12 mouse cellular contexts compared by ENCODE assay signal in the genomic region with DNA sequence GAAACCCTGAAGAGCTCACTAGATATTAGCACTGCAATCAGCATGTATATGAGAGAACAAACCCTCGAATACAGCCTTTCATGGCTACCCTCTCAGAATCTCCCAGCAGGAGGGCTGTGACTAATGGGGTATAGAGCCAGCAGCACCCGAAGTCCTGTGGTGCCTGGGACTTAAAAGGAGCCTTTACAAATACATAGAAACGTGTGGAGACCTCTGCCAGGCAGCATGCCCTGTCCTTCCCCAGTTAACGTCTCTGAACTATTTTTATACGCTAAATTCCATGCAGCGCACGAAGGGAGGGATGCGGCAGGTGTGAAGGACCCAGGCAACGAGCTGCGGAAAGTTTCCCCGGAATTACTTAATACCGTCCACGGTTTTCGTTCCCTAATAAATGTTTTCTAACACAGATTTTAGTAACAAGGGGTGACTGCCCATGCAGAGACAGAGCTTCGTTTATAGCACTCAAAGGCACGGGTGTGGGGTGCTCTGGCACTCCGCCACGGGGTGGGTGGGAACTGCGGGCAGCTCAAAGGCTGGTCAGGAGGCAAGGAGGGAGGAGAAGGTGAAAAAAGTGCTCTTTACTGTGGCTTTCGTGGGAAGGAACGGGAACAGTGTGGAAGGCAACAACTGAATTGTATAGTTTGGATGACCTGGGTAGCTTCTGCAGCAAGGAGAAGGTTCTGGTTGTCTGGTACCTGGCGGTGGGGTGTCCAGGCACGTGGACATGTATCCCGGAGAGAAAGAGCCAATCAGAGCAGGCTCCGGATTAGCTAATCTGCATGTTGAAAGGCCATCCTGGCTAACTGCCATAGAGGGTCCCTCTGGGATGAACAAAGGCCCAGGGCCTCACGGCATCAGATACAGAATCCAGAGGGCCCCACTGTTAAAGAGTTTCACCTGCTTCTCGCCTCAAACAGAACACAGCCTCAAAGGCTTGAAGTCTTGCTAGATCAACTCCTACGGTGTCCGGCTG.
DNase-seq lines count a peak whose midpoint lies in the region; ATAC-seq lines count a peak whose summit lies in the region.
"Had no signal": no experiment of that assay in that cellular context is flagged by ENCODE, and none has a peak within 500 bp of the region (broad histone marks: within the 10 kb centered on the region; RNA-seq: fewer than 3 reads in every experiment).

No protein-coding gene starts in this region.

- no peak for DNase-seq in forebrain, embryonic 11.5 days (ENCODE audit: low spot score)
- peak; percentile 30 for DNase-seq in left cerebral cortex, postnatal 4 days
- DNase-seq in left cerebral cortex, postnatal 36 days (ENCODE audit: low spot score in 2 of 2) = no peak
- peak; percentile 45 for DNase-seq in hindbrain, embryonic 14.5 days (ENCODE audit: low spot score)
- DNase-seq in adrenal gland, postnatal 25 days = no peak
- DNase-seq in spleen, postnatal 36 days (ENCODE audit: low spot score in 2 of 2) = no peak
- DNase-seq: kidney, adult 11 months; thymus, adult 2 months had no signal

- H3K9ac ChIP-seq in forebrain, embryonic 13.5 days = no peak overlapping the region
- H3K9ac ChIP-seq in forebrain, embryonic 11.5 days (ENCODE audit: low read length) = no peak overlapping the region
- no peak overlapping the region for H3K9ac ChIP-seq in hindbrain, embryonic 14.5 days
- no peak overlapping the region for H3K9ac ChIP-seq in midbrain, embryonic 16.5 days (ENCODE audit: low read depth, low read length)
- H3K9ac ChIP-seq: liver, embryonic 15.5 days had no signal

- peak overlapping the region; percentile 10; the same call in 1 of the 2 replicates for H3K27ac ChIP-seq in forebrain, embryonic 13.5 days
- H3K27ac ChIP-seq in forebrain, embryonic 11.5 days (ENCODE audit: low read depth, low read length) = no peak overlapping the region
- H3K27ac ChIP-seq in hindbrain, embryonic 14.5 days = peak overlapping the region; percentile 10
- H3K27ac ChIP-seq in midbrain, embryonic 16.5 days (ENCODE audit: low read length) = peak overlapping the region; percentile 51
- H3K27ac ChIP-seq: liver, embryonic 15.5 days had no signal

- ATAC-seq in forebrain, embryonic 13.5 days = peak; percentile 80
- no peak for ATAC-seq in forebrain, embryonic 11.5 days (replicated peaks; ENCODE audit: low FRiP score)
- ATAC-seq in hindbrain, embryonic 14.5 days (ENCODE audit: low FRiP score) = peak; percentile 47; the same call in 1 of the 2 replicates
- peak; percentile 76 for ATAC-seq in midbrain, embryonic 16.5 days

- WGBS in forebrain, embryonic 13.5 days = 48% methylated on average over 29 of the region's 29 CpGs
- 75% methylated on average over 29 of the region's 29 CpGs for WGBS in forebrain, embryonic 11.5 days
- 48% methylated on average over 29 of the region's 29 CpGs for WGBS in hindbrain, embryonic 14.5 days
- 40% methylated on average over 29 of the region's 29 CpGs for WGBS in midbrain, embryonic 16.5 days

- no peaks in the 10 kb centered on the region for H3K9me3 ChIP-seq in forebrain, embryonic 13.5 days (replicated peaks)
- H3K9me3 ChIP-seq in forebrain, embryonic 11.5 days (ENCODE audit: control insufficient read depth, low read length) = no peaks in the 10 kb centered on the region
- no peaks in the 10 kb centered on the region for H3K9me3 ChIP-seq in hindbrain, embryonic 14.5 days (ENCODE audit: control insufficient read depth, low read length)
- H3K9me3 ChIP-seq in midbrain, embryonic 16.5 days (replicated peaks; ENCODE audit: control insufficient read depth, low read length, poor library complexity, severe bottlenecking) = no peaks in the 10 kb centered on the region
- H3K9me3 ChIP-seq: liver, embryonic 15.5 days had no signal

- intact Hi-C loops in left cerebral cortex, postnatal 4 days (cut with DNase I) = no loop called here
- intact Hi-C loops in left cerebral cortex, postnatal 36 days (cut with DNase I) = no loop called here

- H3K4me3 ChIP-seq in forebrain, embryonic 13.5 days = no peak overlapping the region
- H3K4me3 ChIP-seq in forebrain, embryonic 11.5 days (ENCODE audit: low read depth, low read length) = no peak overlapping the region
- no peak overlapping the region for H3K4me3 ChIP-seq in hindbrain, embryonic 14.5 days (replicated peaks; ENCODE audit: low read length)
- H3K4me3 ChIP-seq in midbrain, embryonic 16.5 days (ENCODE audit: low read depth, low read length) = no peak overlapping the region
- H3K4me3 ChIP-seq: liver, embryonic 15.5 days had no signal

- H3K36me3 ChIP-seq in forebrain, embryonic 13.5 days (ENCODE audit: poor library complexity, severe bottlenecking) = peaks cover 6% of the 10 kb centered on the region; the same call in 1 of the 2 replicates
- H3K36me3 ChIP-seq in forebrain, embryonic 11.5 days (ENCODE audit: control insufficient read depth, insufficient read depth, low read length) = no peaks in the 10 kb centered on the region; the same call in 1 of the 2 replicates
- peaks cover 29% of the 10 kb centered on the region for H3K36me3 ChIP-seq in hindbrain, embryonic 14.5 days (replicated peaks; ENCODE audit: control insufficient read depth, insufficient read depth)
- H3K36me3 ChIP-seq in midbrain, embryonic 16.5 days (ENCODE audit: control insufficient read depth, insufficient read depth, low read length) = no peaks in the 10 kb centered on the region; the same call in 1 of the 2 replicates
- H3K36me3 ChIP-seq: G1E; liver, embryonic 15.5 days had no signal

- peaks cover 18% of the 10 kb centered on the region for H3K4me1 ChIP-seq in forebrain, embryonic 13.5 days
- peaks cover 2% of the 10 kb centered on the region; the same call in 1 of the 2 replicates for H3K4me1 ChIP-seq in forebrain, embryonic 11.5 days (replicated peaks; ENCODE audit: control insufficient read depth, insufficient read depth, low read length)
- peaks cover 20% of the 10 kb centered on the region for H3K4me1 ChIP-seq in hindbrain, embryonic 14.5 days (replicated peaks; ENCODE audit: control insufficient read depth, insufficient read depth, low read length)
- H3K4me1 ChIP-seq in midbrain, embryonic 16.5 days (ENCODE audit: control insufficient read depth, insufficient read depth, low read length) = peaks cover 20% of the 10 kb centered on the region
- H3K4me1 ChIP-seq: liver, embryonic 15.5 days had no signal

- H3K27me3 ChIP-seq in forebrain, embryonic 13.5 days = no peaks in the 10 kb centered on the region
- H3K27me3 ChIP-seq in forebrain, embryonic 11.5 days (ENCODE audit: control insufficient read depth, insufficient read depth, low read length) = no peaks in the 10 kb centered on the region
- H3K27me3 ChIP-seq in hindbrain, embryonic 14.5 days (ENCODE audit: control insufficient read depth, insufficient read depth, low read length) = no peaks in the 10 kb centered on the region
- H3K27me3 ChIP-seq in midbrain, embryonic 16.5 days (ENCODE audit: control insufficient read depth, insufficient read depth, low read depth, low read length) = no peaks in the 10 kb centered on the region
- H3K27me3 ChIP-seq: liver, embryonic 15.5 days had no signal

- peak overlapping the region; percentile 37 for H3K4me2 ChIP-seq in forebrain, embryonic 13.5 days
- H3K4me2 ChIP-seq in forebrain, embryonic 11.5 days (ENCODE audit: low read depth, low read length, severe bottlenecking) = no peak overlapping the region
- H3K4me2 ChIP-seq in hindbrain, embryonic 14.5 days (replicated peaks) = peak overlapping the region; percentile 8
- H3K4me2 ChIP-seq in midbrain, embryonic 16.5 days (ENCODE audit: low read length) = peak overlapping the region; percentile 29; the same call in 1 of the 2 replicates
- H3K4me2 ChIP-seq: liver, embryonic 15.5 days had no signal

Comparison
In these comparisons a context has a peak if more than half of its experiments do, and no peak if none do; other contexts are left out.
1. DNase-seq: peak in left cerebral cortex, postnatal 4 days (single experiment) and hindbrain, embryonic 14.5 days (single experiment); none in forebrain, embryonic 11.5 days (single experiment), left cerebral cortex, postnatal 36 days (0 of 2), adrenal gland, postnatal 25 days (single experiment) and spleen, postnatal 36 days (0 of 2).